Mouse (Mus musculus) erythroblast, adult 5-6 weeks (primary cell): ENCODE data around the gene Adamts15. TPM values are rescaled to one million over a fixed set of nuclear protein-coding genes. Genes with fewer than 3 reads are reported as not detected.

Source experiments
- ATAC-seq: replicated peaks from 2 replicates; pipeline ENCODE4 v1.8.0; 2016; ENCODE audit warnings: moderate number of reproducible peaks, mild to moderate bottlenecking, moderate TSS enrichment, inconsistent platforms; ENCODE audit not compliant: poor library complexity, low FRiP score, severe bottlenecking
- total RNA-seq, 2 experiments: library from RNA; stranded (forward) in 1 of 2; stranded (reverse) in 1 of 2; fragments of 150-400 nt in 1 of 2; fragments of 200-764, 138-1000 nt in 1 of 2; gene quantifications; 2 replicates each; pipeline versions ENCODE4 v1.2.3 to v1.2.4; 2015 to 2017; ENCODE audit warnings: low replicate concordance in 2 of 2

Adamts15 gene
- total RNA-seq (2015; ENCODE audit: low replicate concordance), result 0.21 TPM in 1 of 2 replicates, not detected in the other
- total RNA-seq (2017; ENCODE audit: low replicate concordance), result not detected in 2 replicates

GRCm38 (mm10) chr9:30922197-30922894 is at the start of gene Adamts15:
Gene Adamts15 (minus strand): TSS chr9:30922452.
- no peak for ATAC-seq

- ATAC-seq, result no peak
Measured at GRCm38 (mm10) chr9:30971967-30972366, 49.7 kb upstream of the Adamts15 start.

- no peak for ATAC-seq
Measured at GRCm38 (mm10) chr9:30970001-30970400, 47.7 kb upstream of the Adamts15 start.

- ATAC-seq, result no peak
Measured at GRCm38 (mm10) chr9:30968130-30968529, 45.9 kb upstream of the Adamts15 start.

- no peak for ATAC-seq
Measured at GRCm38 (mm10) chr9:30966881-30967280, 44.6 kb upstream of the Adamts15 start.

GRCm38 (mm10) chr9:30964685-30965084 is 42.4 kb upstream of the Adamts15 start:
- no peak for ATAC-seq

GRCm38 (mm10) chr9:30963780-30964179 is 41.5 kb upstream of the Adamts15 start:
- no peak for ATAC-seq

- ATAC-seq, result no peak
Measured at GRCm38 (mm10) chr9:30955246-30955645, 33.0 kb upstream of the Adamts15 start.

GRCm38 (mm10) chr9:30953287-30953686 is 31.0 kb upstream of the Adamts15 start:
- no peak for ATAC-seq

- no peak for ATAC-seq
Measured at GRCm38 (mm10) chr9:30951461-30951860, 29.2 kb upstream of the Adamts15 start.

- no peak for ATAC-seq
Measured at GRCm38 (mm10) chr9:30950592-30950991, 28.3 kb upstream of the Adamts15 start.

- ATAC-seq, result no peak
Measured at GRCm38 (mm10) chr9:30949971-30950370, 27.7 kb upstream of the Adamts15 start.

- no peak for ATAC-seq
Measured at GRCm38 (mm10) chr9:30949422-30949821, 27.2 kb upstream of the Adamts15 start.

GRCm38 (mm10) chr9:30945276-30945675 is 23.0 kb upstream of the Adamts15 start:
- ATAC-seq, result no peak

GRCm38 (mm10) chr9:30944234-30944633 is 22.0 kb upstream of the Adamts15 start:
- ATAC-seq, result no peak

- ATAC-seq, result no peak
Measured at GRCm38 (mm10) chr9:30943341-30943740, 21.1 kb upstream of the Adamts15 start.

- no peak for ATAC-seq
Measured at GRCm38 (mm10) chr9:30942512-30943313, 20.5 kb upstream of the Adamts15 start, which contains the start of gene Adamts8. Gene Adamts8 (plus strand): TSS chr9:30942562.

GRCm38 (mm10) chr9:30940328-30940727 is 18.1 kb upstream of the Adamts15 start:
- no peak for ATAC-seq

- ATAC-seq, result no peak
Measured at GRCm38 (mm10) chr9:30936674-30937438, 14.6 kb upstream of the Adamts15 start.

GRCm38 (mm10) chr9:30934827-30935226 is 12.6 kb upstream of the Adamts15 start:
- ATAC-seq, result no peak
